Mouse (Mus musculus): ENCODE measurements around the gene Ttbk1. TPM values are rescaled to one million over a fixed set of nuclear protein-coding genes. Genes with fewer than 3 reads are reported as not detected.

Gene Ttbk1
- total and polyA plus RNA-seq, 2 experiments from 2014 or later = 5.6 to 36.5 TPM

DNA sequence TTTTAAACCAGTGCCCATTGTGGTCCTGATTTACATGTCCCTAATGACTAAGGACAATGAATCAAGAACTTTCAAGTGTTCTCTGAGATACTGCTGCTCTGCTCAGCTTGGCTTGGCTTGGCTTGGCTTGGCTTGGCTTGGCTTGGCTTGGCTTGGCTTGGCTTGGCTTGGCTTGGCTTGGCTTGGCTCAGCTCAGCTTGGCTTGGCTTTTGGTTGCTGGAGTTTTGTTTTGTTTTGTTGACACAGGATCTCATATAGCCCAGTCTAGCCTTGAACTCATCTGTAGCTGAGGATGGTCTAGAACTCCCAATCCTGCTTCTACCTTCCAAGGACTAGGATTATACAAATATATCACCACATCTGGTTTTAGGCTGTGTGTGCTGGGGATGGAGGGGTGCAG lies 61.0 kb downstream of the Ttbk1 start:
- no peak for TF ChIP-seq CTCF (IDR thresholded peaks at IDR 0.05; ENCODE audit: low read depth)
- H3K4me3 ChIP-seq (ENCODE audit: low read depth, low read length) = no peak overlapping the region
- DNase-seq = no peak
- ATAC-seq = no peak
- no peak overlapping the region for H3K27ac ChIP-seq (ENCODE audit: low read depth, low read length)
- H3K4me1 ChIP-seq (ENCODE audit: insufficient read depth) = no peaks in the 10 kb centered on the region
- no peak overlapping the region for H3K4me2 ChIP-seq (ENCODE audit: low read depth)
- no peaks in the 10 kb centered on the region for H3K9me3 ChIP-seq (ENCODE audit: low read length)
- H3K27me3 ChIP-seq (ENCODE audit: insufficient read depth, low read length) = no peaks in the 10 kb centered on the region
- H3K36me3 ChIP-seq (ENCODE audit: insufficient read depth) = no peaks in the 10 kb centered on the region
- H3K9ac ChIP-seq = no peak overlapping the region

DNA sequence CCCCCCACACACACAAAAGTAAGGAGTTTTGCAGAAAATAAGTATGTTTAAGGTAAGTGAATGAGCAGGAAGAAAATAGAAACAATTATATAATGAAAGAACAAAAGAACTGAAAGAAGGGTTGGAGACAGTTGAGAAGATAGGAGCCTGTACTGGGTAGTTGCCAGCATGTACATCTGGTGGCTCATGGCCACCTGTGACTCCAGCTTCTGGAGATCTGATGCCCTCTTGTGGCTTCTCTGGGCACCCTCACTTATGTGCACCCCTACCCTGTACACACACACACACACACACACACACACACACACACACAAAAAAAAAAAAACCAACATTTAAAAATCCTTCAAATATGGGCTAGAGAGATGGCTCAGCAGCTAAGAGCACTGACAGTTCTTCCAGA lies 67.8 kb downstream of the Ttbk1 start:
- Histone ChIP-seq H3K36me3 (ENCODE audit: insufficient read depth) (peaks cover 7% of the 10 kb centered on the region; the same call in 1 of the 2 replicates), H3K4me2 (ENCODE audit: low read depth) (no peak overlapping the region), H3K27ac (ENCODE audit: low read depth, low read length) (no peak overlapping the region), H3K9ac (no peak overlapping the region), H3K27me3 (ENCODE audit: insufficient read depth, low read length) (no peaks in the 10 kb centered on the region), H3K4me3 (ENCODE audit: low read depth, low read length) (no peak overlapping the region), H3K4me1 (ENCODE audit: insufficient read depth) (no peaks in the 10 kb centered on the region), H3K9me3 (ENCODE audit: low read length) (no peaks in the 10 kb centered on the region)
- DNase-seq (no peak), ATAC-seq (no peak)
- no peak for TF ChIP-seq CTCF (IDR thresholded peaks at IDR 0.05; ENCODE audit: low read depth)

DNA sequence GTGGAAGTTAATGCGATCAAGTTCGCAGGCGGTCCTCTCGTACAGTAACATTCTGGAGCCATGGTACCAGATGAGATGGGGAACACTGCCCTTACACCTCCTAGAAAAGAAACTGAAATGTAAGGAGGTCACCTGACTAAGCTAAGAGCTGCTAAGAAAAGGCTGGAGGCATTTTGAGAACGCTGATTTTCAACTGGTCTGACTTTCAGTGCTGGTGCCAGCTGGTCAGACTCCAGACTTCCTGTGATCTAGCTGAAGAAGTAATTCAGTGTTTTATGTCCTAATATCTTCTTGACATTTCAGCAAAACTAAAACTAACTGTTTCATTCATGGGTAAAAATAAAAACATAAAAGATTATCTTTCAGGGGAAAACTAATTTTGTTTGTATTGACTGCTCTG lies 68.8 kb downstream of the Ttbk1 start:
- WGBS = 46% methylated on average over 5 of the region's 5 CpGs

DNA sequence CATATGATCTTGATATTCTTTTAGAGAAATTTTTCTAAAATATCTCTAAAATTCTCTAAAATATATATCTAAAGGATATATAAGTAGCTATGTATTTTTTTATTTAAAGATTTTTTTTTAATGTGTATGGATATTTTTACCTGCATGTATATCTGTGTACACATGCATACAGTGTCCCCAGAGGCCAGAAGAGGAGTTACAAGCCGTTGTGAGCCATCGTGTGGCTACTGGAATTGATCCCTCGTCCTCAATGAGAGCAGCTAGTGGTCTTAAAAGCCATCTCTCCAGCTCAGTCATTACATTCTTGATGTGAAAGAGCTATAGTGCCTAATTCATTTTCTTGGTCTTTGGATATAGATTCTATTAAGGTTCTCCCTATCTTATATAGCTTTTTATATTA lies 79.0 kb downstream of the Ttbk1 start:
- DNase-seq = no peak
- Histone ChIP-seq H3K4me3 (ENCODE audit: low read depth, low read length) (no peak overlapping the region), H3K4me1 (ENCODE audit: insufficient read depth) (no peaks in the 10 kb centered on the region), H3K4me2 (ENCODE audit: low read depth) (no peak overlapping the region), H3K36me3 (ENCODE audit: insufficient read depth) (peaks cover 58% of the 10 kb centered on the region), H3K27ac (ENCODE audit: low read depth, low read length) (no peak overlapping the region), H3K9ac (no peak overlapping the region), H3K9me3 (ENCODE audit: low read length) (no peaks in the 10 kb centered on the region), H3K27me3 (ENCODE audit: insufficient read depth, low read length) (no peaks in the 10 kb centered on the region)
- WGBS = 20% methylated on average over 3 of the region's 3 CpGs
- peak; percentile 42; the same call in 1 of the 2 replicates for ATAC-seq
- peak; percentile 58 for TF ChIP-seq CTCF (IDR thresholded peaks at IDR 0.05; ENCODE audit: low read depth)

More for the DNA sequence above, 68.8 kb downstream of the Ttbk1 start:
- no peak for ATAC-seq
- Histone ChIP-seq H3K9ac (no peak overlapping the region), H3K36me3 (ENCODE audit: insufficient read depth) (peaks cover 13% of the 10 kb centered on the region; the same call in 1 of the 2 replicates), H3K27ac (ENCODE audit: low read depth, low read length) (no peak overlapping the region), H3K4me3 (ENCODE audit: low read depth, low read length) (no peak overlapping the region), H3K9me3 (ENCODE audit: low read length) (no peaks in the 10 kb centered on the region), H3K4me2 (ENCODE audit: low read depth) (no peak overlapping the region), H3K27me3 (ENCODE audit: insufficient read depth, low read length) (no peaks in the 10 kb centered on the region), H3K4me1 (ENCODE audit: insufficient read depth) (no peaks in the 10 kb centered on the region)
- DNase-seq = no peak
- no peak for TF ChIP-seq CTCF (IDR thresholded peaks at IDR 0.05; ENCODE audit: low read depth)

DNA sequence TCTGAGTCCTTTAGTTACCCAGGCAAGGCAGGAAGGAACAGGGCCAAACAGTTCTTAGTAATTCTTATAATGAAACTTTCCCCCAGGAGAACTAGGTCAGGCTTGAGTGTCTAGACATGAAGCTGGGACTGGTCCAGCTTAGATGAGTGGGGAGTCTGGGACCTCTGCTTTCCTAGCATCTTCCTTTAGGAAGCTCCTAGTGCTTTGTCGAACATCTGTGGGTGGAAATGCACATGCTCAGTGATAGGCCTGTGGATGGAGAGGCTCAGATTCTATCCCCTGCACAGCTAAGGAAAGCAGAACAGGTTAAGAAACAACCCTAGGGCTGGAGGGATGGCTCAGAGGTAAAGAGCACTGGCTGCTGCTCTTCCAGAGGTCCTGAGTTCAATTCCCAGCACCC lies 92.8 kb downstream of the Ttbk1 start:
- Histone ChIP-seq H3K27ac (ENCODE audit: low read depth, low read length) (no peak overlapping the region), H3K4me1 (ENCODE audit: insufficient read depth) (no peaks in the 10 kb centered on the region), H3K4me3 (ENCODE audit: low read depth, low read length) (no peak overlapping the region), H3K9ac (no peak overlapping the region), H3K4me2 (ENCODE audit: low read depth) (no peak overlapping the region), H3K27me3 (ENCODE audit: insufficient read depth, low read length) (no peaks in the 10 kb centered on the region), H3K36me3 (ENCODE audit: insufficient read depth) (peaks cover 33% of the 10 kb centered on the region), H3K9me3 (ENCODE audit: low read length) (no peaks in the 10 kb centered on the region)
- 81% methylated on average over 1 of the region's 1 CpGs for WGBS
- ATAC-seq (no peak), DNase-seq (no peak)
- no peak for TF ChIP-seq CTCF (IDR thresholded peaks at IDR 0.05; ENCODE audit: low read depth)

DNA sequence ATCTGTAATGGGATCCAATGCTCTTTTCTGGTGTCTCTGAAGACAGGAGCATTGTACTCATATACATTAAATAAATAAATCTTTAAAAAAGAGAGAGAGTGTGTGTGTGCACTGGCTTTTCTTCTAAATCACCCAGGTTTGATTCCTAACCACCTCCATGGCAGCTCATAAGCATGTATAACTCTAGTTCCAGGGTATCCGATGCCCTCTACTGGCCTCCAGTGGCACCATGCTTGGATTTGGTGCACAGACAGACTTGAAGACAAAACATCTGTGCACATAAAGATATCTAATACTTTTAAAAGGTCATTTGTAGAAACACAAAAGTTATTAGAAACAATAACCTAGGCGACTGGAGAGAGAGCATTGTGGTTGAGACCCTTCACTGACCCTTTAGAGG lies 94.5 kb downstream of the Ttbk1 start:
- H3K9me3 ChIP-seq (ENCODE audit: low read length) = no peaks in the 10 kb centered on the region
- no peak overlapping the region for H3K4me3 ChIP-seq (ENCODE audit: low read depth, low read length)
- no peak overlapping the region for H3K9ac ChIP-seq
- peaks cover 26% of the 10 kb centered on the region for H3K36me3 ChIP-seq (ENCODE audit: insufficient read depth)
- no peak overlapping the region for H3K4me2 ChIP-seq (ENCODE audit: low read depth)
- H3K4me1 ChIP-seq (ENCODE audit: insufficient read depth) = no peaks in the 10 kb centered on the region
- ATAC-seq (no peak), DNase-seq (peak; percentile 65)
- TF ChIP-seq CTCF (IDR thresholded peaks at IDR 0.05; ENCODE audit: low read depth) = peak; percentile 74
- no peaks in the 10 kb centered on the region for H3K27me3 ChIP-seq (ENCODE audit: insufficient read depth, low read length)
- H3K27ac ChIP-seq (ENCODE audit: low read depth, low read length) = no peak overlapping the region
- WGBS = 47% methylated on average over 2 of the region's 2 CpGs

Other genes starting within 250 kb of the Ttbk1 start
- 51.1 and 82.9 TPM in 2 replicates for gene Polr1c, start 239.6 kb downstream of the Ttbk1 start, total RNA-seq (2014; rRNA removed)
- 57.6 and 59.6 TPM in 2 replicates for gene Polr1c, start 239.6 kb downstream of the Ttbk1 start, polyA plus RNA-seq (2015; fragmentation: Nextera tagmentation; extraction: Ambion mirVana)
- 15.8 and 16.1 TPM in 2 replicates for gene Yipf3, start 239.6 kb downstream of the Ttbk1 start, total RNA-seq (2014; rRNA removed)
- 64.8 and 74.2 TPM in 2 replicates for gene Yipf3, start 239.6 kb downstream of the Ttbk1 start, polyA plus RNA-seq (2015; fragmentation: Nextera tagmentation; extraction: Ambion mirVana)
- gene Lrrc73, start 234.1 kb downstream of the Ttbk1 start, total RNA-seq (2014; rRNA removed) = 51.5 and 56.6 TPM in 2 replicates
- 36.1 and 37.2 TPM in 2 replicates for gene Lrrc73, start 234.1 kb downstream of the Ttbk1 start, polyA plus RNA-seq (2015; fragmentation: Nextera tagmentation; extraction: Ambion mirVana)
- 25.6 and 36.9 TPM in 2 replicates for gene Tjap1, start 204.6 kb downstream of the Ttbk1 start, total RNA-seq (2014; rRNA removed)
- gene Tjap1, start 204.6 kb downstream of the Ttbk1 start, polyA plus RNA-seq (2015; fragmentation: Nextera tagmentation; extraction: Ambion mirVana) = 15.8 and 17.6 TPM in 2 replicates
- 49.9 and 61.3 TPM in 2 replicates for gene Dlk2, start 190.3 kb downstream of the Ttbk1 start, total RNA-seq (2014; rRNA removed)
- gene Dlk2, start 190.3 kb downstream of the Ttbk1 start, polyA plus RNA-seq (2015; fragmentation: Nextera tagmentation; extraction: Ambion mirVana) = 16.3 and 16.8 TPM in 2 replicates
- 6.5 and 8.3 TPM in 2 replicates for gene Abcc10, start 159.3 kb downstream of the Ttbk1 start, total RNA-seq (2014; rRNA removed)
- 3.7 and 5.0 TPM in 2 replicates for gene Abcc10, start 159.3 kb downstream of the Ttbk1 start, polyA plus RNA-seq (2015; fragmentation: Nextera tagmentation; extraction: Ambion mirVana)
- 26.1 and 28.3 TPM in 2 replicates for gene Zfp318, start 103.9 kb downstream of the Ttbk1 start, total RNA-seq (2014; rRNA removed)
- gene Zfp318, start 103.9 kb downstream of the Ttbk1 start, polyA plus RNA-seq (2015; fragmentation: Nextera tagmentation; extraction: Ambion mirVana) = 11.2 and 17.6 TPM in 2 replicates
- 0.52 and 1.1 TPM in 2 replicates for gene Crip3, start 58.7 kb downstream of the Ttbk1 start, total RNA-seq (2014; rRNA removed)
- gene Crip3, start 58.7 kb downstream of the Ttbk1 start, polyA plus RNA-seq (2015; fragmentation: Nextera tagmentation; extraction: Ambion mirVana) = 2.8 and 4.3 TPM in 2 replicates
- gene Slc22a7, start 49.2 kb downstream of the Ttbk1 start, total RNA-seq (2014; rRNA removed) = 0.24 TPM in 1 of 2 replicates, not detected in the other
- 0.11 and 0.13 TPM in 2 replicates for gene Slc22a7, start 49.2 kb downstream of the Ttbk1 start, polyA plus RNA-seq (2015; fragmentation: Nextera tagmentation; extraction: Ambion mirVana)
- 5.9 and 6.1 TPM in 2 replicates for gene Dnph1, start 9.0 kb upstream of the Ttbk1 start, total RNA-seq (2014; rRNA removed)
- 14.9 and 16.1 TPM in 2 replicates for gene Dnph1, start 9.0 kb upstream of the Ttbk1 start, polyA plus RNA-seq (2015; fragmentation: Nextera tagmentation; extraction: Ambion mirVana)
- 31.9 and 44.4 TPM in 2 replicates for gene Cul9, start 58.7 kb upstream of the Ttbk1 start, total RNA-seq (2014; rRNA removed)
- gene Cul9, start 58.7 kb upstream of the Ttbk1 start, polyA plus RNA-seq (2015; fragmentation: Nextera tagmentation; extraction: Ambion mirVana) = 9.7 and 13.7 TPM in 2 replicates
- 47.2 and 57.0 TPM in 2 replicates for gene Srf, start 68.5 kb upstream of the Ttbk1 start, total RNA-seq (2014; rRNA removed)
- 2.3 and 2.4 TPM in 2 replicates for gene Srf, start 68.5 kb upstream of the Ttbk1 start, polyA plus RNA-seq (2015; fragmentation: Nextera tagmentation; extraction: Ambion mirVana)
- gene Ptk7, start 141.8 kb upstream of the Ttbk1 start, total RNA-seq (2014; rRNA removed) = 42.4 and 56.6 TPM in 2 replicates
- 18.9 and 19.7 TPM in 2 replicates for gene Ptk7, start 141.8 kb upstream of the Ttbk1 start, polyA plus RNA-seq (2015; fragmentation: Nextera tagmentation; extraction: Ambion mirVana)
- 31.2 and 32.7 TPM in 2 replicates for gene Klc4, start 158.3 kb upstream of the Ttbk1 start, total RNA-seq (2014; rRNA removed)
- gene Klc4, start 158.3 kb upstream of the Ttbk1 start, polyA plus RNA-seq (2015; fragmentation: Nextera tagmentation; extraction: Ambion mirVana) = 20.3 and 21.3 TPM in 2 replicates
- 51.4 and 62.9 TPM in 2 replicates for gene Mrpl2, start 158.6 kb upstream of the Ttbk1 start, total RNA-seq (2014; rRNA removed)
- 96.2 and 111 TPM in 2 replicates for gene Mrpl2, start 158.6 kb upstream of the Ttbk1 start, polyA plus RNA-seq (2015; fragmentation: Nextera tagmentation; extraction: Ambion mirVana)
- 77.0 and 89.9 TPM in 2 replicates for gene Cul7, start 162.7 kb upstream of the Ttbk1 start, total RNA-seq (2014; rRNA removed)
- gene Cul7, start 162.7 kb upstream of the Ttbk1 start, polyA plus RNA-seq (2015; fragmentation: Nextera tagmentation; extraction: Ambion mirVana) = 20.6 and 24.0 TPM in 2 replicates
- gene Rrp36, start 186.7 kb upstream of the Ttbk1 start, total RNA-seq (2014; rRNA removed) = 29.7 and 31.1 TPM in 2 replicates
- gene Rrp36, start 186.7 kb upstream of the Ttbk1 start, polyA plus RNA-seq (2015; fragmentation: Nextera tagmentation; extraction: Ambion mirVana) = 39.4 and 52.1 TPM in 2 replicates
- 124 and 169 TPM in 2 replicates for gene Mea1, start 191.1 kb upstream of the Ttbk1 start, total RNA-seq (2014; rRNA removed)
- gene Mea1, start 191.1 kb upstream of the Ttbk1 start, polyA plus RNA-seq (2015; fragmentation: Nextera tagmentation; extraction: Ambion mirVana) = 280 and 286 TPM in 2 replicates
- 71.1 and 77.3 TPM in 2 replicates for gene Klhdc3, start 193.2 kb upstream of the Ttbk1 start, total RNA-seq (2014; rRNA removed)
- 207 and 211 TPM in 2 replicates for gene Klhdc3, start 193.2 kb upstream of the Ttbk1 start, polyA plus RNA-seq (2015; fragmentation: Nextera tagmentation; extraction: Ambion mirVana)
- gene Ppp2r5d, start 217.4 kb upstream of the Ttbk1 start, total RNA-seq (2014; rRNA removed) = 90.5 and 103 TPM in 2 replicates
- gene Ppp2r5d, start 217.4 kb upstream of the Ttbk1 start, polyA plus RNA-seq (2015; fragmentation: Nextera tagmentation; extraction: Ambion mirVana) = 85.5 and 93.5 TPM in 2 replicates
- 36.5 and 37.9 TPM in 2 replicates for gene Pex6, start 223.8 kb upstream of the Ttbk1 start, total RNA-seq (2014; rRNA removed)
- gene Pex6, start 223.8 kb upstream of the Ttbk1 start, polyA plus RNA-seq (2015; fragmentation: Nextera tagmentation; extraction: Ambion mirVana) = 19.6 TPM in 2 replicates
- not detected in 2 replicates for gene Gnmt, start 241.5 kb upstream of the Ttbk1 start, total RNA-seq (2014; rRNA removed)
- gene Gnmt, start 241.5 kb upstream of the Ttbk1 start, polyA plus RNA-seq (2015; fragmentation: Nextera tagmentation; extraction: Ambion mirVana) = 1.4 and 2.1 TPM in 2 replicates

Measured in forebrain, postnatal 0 days (tissue).